16 mouse cellular contexts compared by ENCODE assay signal in the genomic region with DNA sequence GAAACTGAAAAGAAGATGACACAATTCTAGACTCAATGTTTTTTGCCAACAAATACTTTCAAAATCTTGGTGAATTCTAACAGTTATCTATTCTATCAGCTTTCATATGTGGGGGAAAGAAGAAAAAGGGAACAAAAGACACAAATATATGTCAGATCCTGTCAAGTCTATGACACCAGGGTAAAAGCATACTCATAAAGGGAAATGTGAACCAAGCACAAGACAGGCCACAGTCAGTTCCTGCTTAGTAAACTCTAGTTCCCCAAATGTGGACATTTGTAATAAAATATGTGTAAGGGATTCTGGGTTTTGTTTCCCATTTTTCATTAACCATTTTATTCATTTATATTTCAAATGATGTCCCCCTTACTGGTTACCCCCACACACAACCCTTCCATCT.
"Had no signal": no experiment of that assay in that cellular context is flagged by ENCODE, and none has a peak within 500 bp of the region (broad histone marks: within the 10 kb centered on the region; RNA-seq: fewer than 3 reads in every experiment).

No protein-coding gene starts in this region.

- H3K4me3 ChIP-seq: layer of hippocampus, adult 2 months; limb, embryonic 13.5 days; liver, embryonic 12.5 days; megakaryocyte, embryonic 14.5 days had no signal

- H3K36me3 ChIP-seq: limb, embryonic 13.5 days; liver, embryonic 12.5 days had no signal

- H3K27ac ChIP-seq: layer of hippocampus, adult 2 months; limb, embryonic 13.5 days; liver, embryonic 12.5 days had no signal

- H3K9ac ChIP-seq: limb, embryonic 13.5 days; liver, embryonic 12.5 days; lung, embryonic 14.5 days had no signal

- ATAC-seq: liver, embryonic 12.5 days; midbrain, embryonic 16.5 days had no signal

- DNase-seq: kidney, adult 11 months; kidney, adult 9 months; kidney, postnatal 10 days; kidney, postnatal 4 days; left cerebral cortex, postnatal 4 days; lung, embryonic 14.5 days; right cerebral cortex, adult 18-20 months; right cerebral cortex, postnatal 25 days; thymus, adult 18-20 months; thymus, postnatal 14 days had no signal

- H3K9me3 ChIP-seq: limb, embryonic 13.5 days; liver, embryonic 12.5 days; megakaryocyte, embryonic 14.5 days had no signal

- H3K27me3 ChIP-seq: limb, embryonic 13.5 days; liver, embryonic 12.5 days; megakaryocyte, embryonic 14.5 days had no signal

- H3K4me2 ChIP-seq: limb, embryonic 13.5 days; liver, embryonic 12.5 days; lung, embryonic 14.5 days; midbrain, embryonic 11.5 days had no signal

- H3K4me1 ChIP-seq: limb, embryonic 13.5 days; liver, embryonic 12.5 days; megakaryocyte, embryonic 14.5 days had no signal
